Mouse (Mus musculus): Measurements from ENCODE around the gene Ppp4r1. TPM values are rescaled to one million over a fixed set of nuclear protein-coding genes. Genes with fewer than 3 reads are reported as not detected.

Gene Ppp4r1
- polyA plus RNA-seq, 1 experiment from 2014 or later, result 54.9 TPM

DNA sequence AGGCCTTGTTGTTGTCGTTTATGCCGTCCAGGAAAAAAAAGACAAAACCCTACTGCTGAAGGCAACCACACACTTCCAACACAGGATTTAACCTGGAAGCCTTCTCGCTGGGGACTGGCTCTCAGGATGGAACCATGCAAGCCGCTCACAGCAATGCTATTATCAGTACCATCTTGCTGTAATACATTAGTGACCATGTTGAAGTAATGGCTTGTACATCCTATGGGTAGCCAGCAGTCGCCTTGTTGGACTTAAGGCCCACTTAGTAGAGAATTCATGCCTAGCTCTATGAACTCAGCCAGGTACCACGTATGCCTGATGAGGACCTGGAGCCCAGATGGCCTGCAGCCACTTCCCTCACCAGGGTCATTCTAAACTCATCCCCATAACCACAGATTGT is 63.0 kb downstream of the Ppp4r1 start:
- Histone ChIP-seq H3K36me3 (peaks cover 87% of the 10 kb centered on the region), H3K9me3 (no peaks in the 10 kb centered on the region), H3K4me3 (no peak overlapping the region), H3K27ac (replicated peaks) (no peak overlapping the region), H3K4me1 (0 out of 2 replicates have a peak, but pooled peaks cover 5% of the 10 kb centered on the region), H3K9ac (replicated peaks) (no peak overlapping the region), H3K27me3 (no peaks in the 10 kb centered on the region), H3K4me2 (replicated peaks) (no peak overlapping the region)
- no peak for ATAC-seq (ENCODE audit: low FRiP score, low read depth)
- 95% methylated on average over 6 of the region's 6 CpGs for WGBS

DNA sequence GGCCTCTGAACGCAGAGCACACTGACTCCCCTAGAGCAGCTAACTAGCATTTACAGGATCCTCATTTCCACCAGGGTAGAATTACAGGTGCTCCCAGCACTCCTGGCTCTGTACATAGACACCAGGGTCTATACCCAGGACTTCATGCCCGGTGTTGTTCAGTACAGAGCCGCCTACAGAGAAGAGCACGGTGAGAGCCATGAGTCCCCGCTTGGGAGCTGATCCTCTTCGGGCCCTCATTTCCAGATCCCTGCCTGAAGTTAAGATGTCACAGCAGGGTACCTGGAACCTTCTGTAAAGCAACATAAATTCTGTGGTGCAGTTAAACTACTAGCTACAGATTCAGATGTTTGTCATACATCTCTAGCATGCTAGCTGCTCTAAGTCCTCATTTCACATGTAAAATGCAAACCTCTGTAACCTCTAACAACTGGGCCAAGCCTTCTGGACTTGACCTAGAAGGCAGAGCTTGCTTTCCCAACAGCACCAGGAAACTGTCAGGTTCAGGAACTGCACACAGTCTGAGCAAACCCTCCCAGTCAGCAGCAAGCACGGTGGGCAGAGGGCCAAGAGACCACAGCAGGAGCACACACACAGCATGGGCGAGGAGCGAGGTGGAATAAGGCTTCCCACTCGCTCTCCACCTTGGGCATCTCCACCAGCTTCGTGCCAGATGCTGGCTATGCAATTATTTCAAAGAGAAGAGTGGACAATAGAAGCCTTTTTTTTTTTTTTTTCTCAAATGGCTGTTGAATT is 65.5 kb downstream of the Ppp4r1 start:
- Histone ChIP-seq H3K9me3 (no peaks in the 10 kb centered on the region), H3K27me3 (no peaks in the 10 kb centered on the region), H3K4me3 (no peak overlapping the region), H3K36me3 (peaks cover 87% of the 10 kb centered on the region), H3K4me2 (replicated peaks) (no peak overlapping the region), H3K4me1 (0 out of 2 replicates have a peak, but pooled peaks cover 5% of the 10 kb centered on the region), H3K9ac (replicated peaks) (no peak overlapping the region), H3K27ac (replicated peaks) (0 out of 2 replicates have a peak overlapping the region, but pooled peaks have one; percentile 30)
- WGBS, result 78% methylated on average over 11 of the region's 11 CpGs
- no peak for ATAC-seq (ENCODE audit: low FRiP score, low read depth)

DNA sequence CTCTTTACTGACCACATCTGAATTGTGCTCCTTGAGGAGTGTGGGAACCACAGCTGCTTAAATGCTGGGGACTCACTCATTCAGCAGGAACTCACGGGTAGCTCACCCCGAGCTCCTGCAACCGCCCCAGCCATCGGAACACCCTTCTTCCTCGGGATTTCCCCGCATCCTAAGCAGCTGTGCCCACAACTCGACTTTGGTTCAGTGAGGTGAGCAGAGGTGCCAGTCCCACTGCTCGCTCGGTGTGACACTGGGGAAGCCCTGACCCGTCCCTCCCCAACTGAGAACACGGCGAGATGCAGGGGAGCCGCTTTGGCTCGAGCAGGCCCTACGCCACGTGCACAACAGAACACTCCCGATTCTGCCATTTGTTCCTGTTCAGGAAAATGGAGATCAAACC is 68.1 kb downstream of the Ppp4r1 start:
- 0 out of 2 replicates have a peak, but pooled peaks cover 5% of the 10 kb centered on the region for H3K4me1 ChIP-seq
- no peak for ATAC-seq (ENCODE audit: low FRiP score, low read depth)
- H3K27me3 ChIP-seq, result no peaks in the 10 kb centered on the region
- H3K36me3 ChIP-seq, result peaks cover 72% of the 10 kb centered on the region
- H3K4me3 ChIP-seq, result no peak overlapping the region
- no peak overlapping the region for H3K27ac ChIP-seq (replicated peaks)
- H3K4me2 ChIP-seq (replicated peaks), result no peak overlapping the region
- no peak overlapping the region for H3K9ac ChIP-seq (replicated peaks)
- WGBS, result 93% methylated on average over 17 of the region's 17 CpGs
- H3K9me3 ChIP-seq, result no peaks in the 10 kb centered on the region

DNA sequence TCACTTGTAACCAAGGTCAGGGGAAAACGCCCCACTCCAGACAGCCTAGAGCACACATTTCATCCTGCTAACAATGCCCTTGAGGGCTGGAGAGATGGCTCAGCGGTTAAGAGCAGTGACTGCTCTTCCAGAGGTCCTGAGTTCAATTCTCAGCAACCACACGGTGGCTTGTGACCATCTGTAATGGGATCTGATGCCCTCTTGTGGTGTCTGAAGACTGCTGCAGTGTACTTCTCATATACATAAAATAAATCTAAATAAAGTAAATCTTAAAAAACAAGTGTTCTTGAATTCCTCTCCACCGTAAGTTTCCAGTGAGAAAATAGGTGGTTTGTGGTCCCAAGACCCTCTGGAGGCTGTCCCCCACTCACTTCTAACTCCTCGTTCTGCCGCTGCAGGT is 69.4 kb downstream of the Ppp4r1 start:
- H3K27me3 ChIP-seq, result no peaks in the 10 kb centered on the region
- H3K4me3 ChIP-seq, result no peak overlapping the region
- H3K4me1 ChIP-seq, result 0 out of 2 replicates have a peak, but pooled peaks cover 5% of the 10 kb centered on the region
- 91% methylated on average over 6 of the region's 6 CpGs for WGBS
- no peak overlapping the region for H3K9ac ChIP-seq (replicated peaks)
- no peaks in the 10 kb centered on the region for H3K9me3 ChIP-seq
- peaks cover 71% of the 10 kb centered on the region for H3K36me3 ChIP-seq
- ATAC-seq (ENCODE audit: low FRiP score, low read depth), result no peak
- no peak overlapping the region for H3K4me2 ChIP-seq (replicated peaks)
- no peak overlapping the region for H3K27ac ChIP-seq (replicated peaks)

DNA sequence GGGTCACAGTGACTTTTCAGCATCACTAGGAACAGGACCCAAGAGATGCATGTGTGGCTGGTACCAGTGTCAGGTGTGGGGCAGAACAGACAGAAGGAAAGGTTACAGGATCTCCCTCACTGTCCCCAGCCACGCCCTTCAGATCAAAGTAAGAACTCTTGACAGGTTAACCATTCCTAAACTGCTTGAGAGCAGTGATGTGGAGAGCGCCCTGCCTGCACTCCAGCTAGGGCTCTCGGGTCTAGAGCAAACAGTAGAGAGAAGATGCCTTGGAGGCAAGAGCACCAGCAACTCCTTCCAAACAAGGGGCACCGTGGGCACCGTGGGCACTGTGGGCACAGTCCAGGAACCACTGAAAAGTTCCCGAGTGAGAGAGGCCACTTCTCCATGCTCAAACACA is 71.0 kb downstream of the Ppp4r1 start:
- H3K36me3 ChIP-seq, result peaks cover 76% of the 10 kb centered on the region
- WGBS, result 94% methylated on average over 6 of the region's 6 CpGs
- no peak overlapping the region for H3K4me2 ChIP-seq (replicated peaks)
- no peak overlapping the region for H3K4me3 ChIP-seq
- no peaks in the 10 kb centered on the region for H3K4me1 ChIP-seq
- ATAC-seq (ENCODE audit: low FRiP score, low read depth), result no peak
- no peak overlapping the region for H3K27ac ChIP-seq (replicated peaks)
- no peaks in the 10 kb centered on the region for H3K9me3 ChIP-seq
- no peaks in the 10 kb centered on the region for H3K27me3 ChIP-seq
- no peak overlapping the region for H3K9ac ChIP-seq (replicated peaks)

DNA sequence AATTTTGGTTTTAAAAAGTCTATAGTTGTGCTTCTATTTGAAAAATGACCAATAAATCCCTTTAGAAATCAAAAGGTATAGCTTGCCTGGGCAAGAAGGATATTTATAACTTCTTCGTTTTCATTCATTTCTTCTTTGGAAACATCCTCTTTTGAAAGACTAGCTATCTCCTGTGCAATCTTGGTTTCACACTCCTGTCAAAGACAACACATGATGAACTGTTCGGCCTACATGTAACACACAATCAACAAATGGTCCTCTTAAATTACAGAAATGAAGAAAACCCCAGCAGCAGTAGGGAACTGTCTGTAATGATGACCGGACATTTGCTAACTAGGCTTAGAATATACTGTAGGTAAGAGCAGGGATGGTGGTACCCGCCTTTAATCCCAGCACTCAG is 71.6 kb downstream of the Ppp4r1 start:
- no peak overlapping the region for H3K27ac ChIP-seq (replicated peaks)
- no peak for ATAC-seq (ENCODE audit: low FRiP score, low read depth)
- no peak overlapping the region for H3K9ac ChIP-seq (replicated peaks)
- H3K4me3 ChIP-seq, result no peak overlapping the region
- no peaks in the 10 kb centered on the region for H3K9me3 ChIP-seq
- H3K36me3 ChIP-seq, result peaks cover 77% of the 10 kb centered on the region
- H3K4me1 ChIP-seq, result no peaks in the 10 kb centered on the region
- 93% methylated on average over 4 of the region's 4 CpGs for WGBS
- no peak overlapping the region for H3K4me2 ChIP-seq (replicated peaks)
- no peaks in the 10 kb centered on the region for H3K27me3 ChIP-seq

DNA sequence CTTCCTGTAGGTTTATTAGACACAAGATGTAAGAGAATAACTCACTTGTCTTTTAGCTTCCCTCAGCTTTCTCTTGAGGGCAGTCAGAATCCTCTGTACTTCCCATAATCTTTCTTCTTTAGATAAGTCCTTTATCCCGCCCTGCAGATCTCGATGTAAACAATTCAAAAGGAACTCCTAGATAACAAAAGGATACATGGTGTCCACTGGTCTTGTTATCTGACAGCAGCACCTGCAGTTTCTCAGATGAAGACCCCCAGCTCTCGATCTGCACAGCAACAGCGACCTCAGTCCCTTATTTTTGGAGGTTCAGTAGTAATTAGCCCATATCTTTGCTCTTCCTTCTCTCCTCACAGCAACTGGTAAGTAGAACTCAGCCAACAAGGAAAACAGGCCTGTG is 75.2 kb downstream of the Ppp4r1 start:
- Histone ChIP-seq H3K4me2 (replicated peaks) (no peak overlapping the region), H3K27ac (replicated peaks) (no peak overlapping the region), H3K27me3 (no peaks in the 10 kb centered on the region), H3K9me3 (no peaks in the 10 kb centered on the region), H3K36me3 (peaks cover 52% of the 10 kb centered on the region), H3K9ac (replicated peaks) (no peak overlapping the region), H3K4me3 (no peak overlapping the region), H3K4me1 (no peaks in the 10 kb centered on the region)
- ATAC-seq (ENCODE audit: low FRiP score, low read depth), result no peak
- WGBS, result 89% methylated on average over 4 of the region's 4 CpGs

DNA sequence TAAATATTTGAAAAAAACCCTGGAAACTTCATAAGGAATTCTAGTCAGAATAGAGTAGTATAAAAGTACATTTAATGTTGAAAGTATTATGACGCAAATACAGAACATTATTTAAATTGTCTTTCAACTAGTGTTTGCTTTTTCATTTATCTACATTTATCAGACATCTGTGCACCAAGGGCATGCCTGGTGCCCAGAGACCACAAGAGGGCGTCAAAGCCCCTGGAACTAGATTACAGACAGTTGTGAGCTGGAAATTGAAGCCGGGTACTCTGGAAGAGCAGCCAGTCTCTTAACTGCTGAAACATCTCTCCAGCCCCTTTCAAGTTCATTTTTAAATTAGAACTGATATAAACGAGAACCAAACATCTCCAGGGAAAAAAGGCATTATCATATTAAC is 80.2 kb downstream of the Ppp4r1 start:
- H3K36me3 ChIP-seq, result peaks cover 45% of the 10 kb centered on the region
- H3K9ac ChIP-seq (replicated peaks), result no peak overlapping the region
- H3K4me1 ChIP-seq, result no peaks in the 10 kb centered on the region
- H3K9me3 ChIP-seq, result no peaks in the 10 kb centered on the region
- H3K4me3 ChIP-seq, result no peak overlapping the region
- no peak overlapping the region for H3K4me2 ChIP-seq (replicated peaks)
- WGBS, result 58% methylated on average over 4 of the region's 4 CpGs
- H3K27ac ChIP-seq (replicated peaks), result no peak overlapping the region
- no peak for ATAC-seq (ENCODE audit: low FRiP score, low read depth)
- no peaks in the 10 kb centered on the region for H3K27me3 ChIP-seq

DNA sequence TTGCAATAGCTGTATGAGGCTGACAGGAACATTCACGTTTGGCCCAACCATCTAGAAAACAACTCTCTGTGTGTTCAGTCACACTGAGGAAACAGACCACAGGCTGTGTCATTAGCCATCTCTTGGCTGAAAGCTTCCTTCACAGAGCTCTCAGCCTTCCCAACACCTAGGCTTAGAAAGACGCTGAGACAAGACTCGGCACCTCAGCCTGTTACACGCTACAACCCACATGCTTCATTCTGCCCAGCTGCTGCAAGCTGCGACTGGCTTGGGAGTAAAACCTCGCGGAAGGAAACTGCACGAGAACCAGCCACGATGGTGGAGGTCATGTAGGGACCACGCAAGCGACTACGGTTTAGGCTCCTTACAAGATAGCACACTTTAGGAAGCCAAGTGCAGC is 81.5 kb downstream of the Ppp4r1 start:
- H3K27me3 ChIP-seq, result no peaks in the 10 kb centered on the region
- H3K4me3 ChIP-seq, result no peak overlapping the region
- H3K9me3 ChIP-seq, result no peaks in the 10 kb centered on the region
- no peak overlapping the region for H3K9ac ChIP-seq (replicated peaks)
- no peak for ATAC-seq (ENCODE audit: low FRiP score, low read depth)
- 94% methylated on average over 12 of the region's 12 CpGs for WGBS
- peaks cover 34% of the 10 kb centered on the region for H3K36me3 ChIP-seq
- no peaks in the 10 kb centered on the region for H3K4me1 ChIP-seq
- no peak overlapping the region for H3K27ac ChIP-seq (replicated peaks)
- no peak overlapping the region for H3K4me2 ChIP-seq (replicated peaks)

DNA sequence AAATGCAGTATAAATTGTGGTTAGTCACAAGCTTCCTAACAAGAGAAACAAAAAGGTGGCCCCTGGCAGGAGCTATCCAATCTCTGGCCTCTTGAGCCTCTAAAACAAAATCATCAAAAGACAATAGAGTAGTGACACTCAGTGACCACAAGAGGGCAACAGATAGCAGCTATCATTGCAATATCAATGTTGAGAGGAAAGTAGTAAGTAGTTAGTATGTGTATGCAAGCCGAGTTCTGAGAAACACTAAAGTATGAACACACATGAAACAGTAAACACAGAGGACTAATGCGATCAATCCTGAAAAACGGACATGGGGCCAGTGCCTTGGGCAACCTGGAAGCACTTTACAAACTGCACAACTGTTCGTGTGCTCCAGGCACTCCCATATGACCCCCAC is 82.4 kb downstream of the Ppp4r1 start:
- Histone ChIP-seq H3K4me1 (no peaks in the 10 kb centered on the region), H3K36me3 (peaks cover 29% of the 10 kb centered on the region), H3K9ac (replicated peaks) (no peak overlapping the region), H3K4me3 (no peak overlapping the region), H3K27ac (replicated peaks) (no peak overlapping the region), H3K9me3 (no peaks in the 10 kb centered on the region), H3K27me3 (no peaks in the 10 kb centered on the region), H3K4me2 (replicated peaks) (no peak overlapping the region)
- peak; percentile 38; the same call in 1 of the 2 replicates for ATAC-seq (ENCODE audit: low FRiP score, low read depth)
- 42% methylated on average over 4 of the region's 4 CpGs for WGBS

DNA sequence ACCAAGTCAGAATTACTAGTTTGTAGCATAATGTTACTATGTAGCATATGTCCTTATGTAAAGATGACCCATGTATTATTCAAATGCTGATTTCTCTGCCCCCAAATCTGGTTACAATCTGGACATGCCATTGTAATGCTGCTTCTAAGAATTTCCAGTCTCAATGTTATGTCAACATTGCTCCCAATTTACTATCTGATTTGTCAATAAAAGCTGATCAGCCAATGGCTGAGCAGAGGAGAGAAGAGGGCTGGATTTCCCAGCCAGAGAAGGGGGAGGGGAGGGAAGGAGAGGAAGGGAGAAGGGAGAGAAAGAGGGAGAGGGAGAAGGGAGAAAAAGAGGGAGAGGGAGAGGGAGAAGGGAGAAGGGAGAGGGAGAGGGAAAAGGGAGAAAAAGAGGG is 82.9 kb downstream of the Ppp4r1 start:
- no peak overlapping the region for H3K4me2 ChIP-seq (replicated peaks)
- H3K36me3 ChIP-seq, result peaks cover 29% of the 10 kb centered on the region
- H3K9ac ChIP-seq (replicated peaks), result no peak overlapping the region
- no peaks in the 10 kb centered on the region for H3K27me3 ChIP-seq
- no peaks in the 10 kb centered on the region for H3K9me3 ChIP-seq
- no peak overlapping the region for H3K27ac ChIP-seq (replicated peaks)
- no peak for ATAC-seq (ENCODE audit: low FRiP score, low read depth)
- no peak overlapping the region for H3K4me3 ChIP-seq
- H3K4me1 ChIP-seq, result no peaks in the 10 kb centered on the region

DNA sequence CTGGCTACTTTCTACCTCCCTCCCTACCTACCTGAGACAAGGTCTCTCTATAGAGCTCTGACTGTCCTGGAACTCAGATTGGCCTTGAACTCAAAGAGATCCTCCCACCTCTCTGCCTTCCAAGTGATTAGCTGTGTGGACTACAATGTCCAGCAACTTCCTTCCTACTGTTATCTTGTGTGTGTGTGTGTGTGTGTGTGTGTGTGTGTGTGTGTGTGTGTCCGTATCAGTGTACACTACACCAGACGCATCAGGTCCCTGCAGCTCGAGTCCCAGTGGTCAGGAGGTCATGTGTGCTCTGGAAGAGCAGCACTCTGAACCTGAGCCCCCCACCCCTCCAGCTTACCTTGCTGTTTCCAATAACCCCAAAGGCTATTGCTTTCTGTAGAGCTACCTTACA is 83.8 kb downstream of the Ppp4r1 start:
- WGBS, result 82% methylated on average over 3 of the region's 3 CpGs

DNA sequence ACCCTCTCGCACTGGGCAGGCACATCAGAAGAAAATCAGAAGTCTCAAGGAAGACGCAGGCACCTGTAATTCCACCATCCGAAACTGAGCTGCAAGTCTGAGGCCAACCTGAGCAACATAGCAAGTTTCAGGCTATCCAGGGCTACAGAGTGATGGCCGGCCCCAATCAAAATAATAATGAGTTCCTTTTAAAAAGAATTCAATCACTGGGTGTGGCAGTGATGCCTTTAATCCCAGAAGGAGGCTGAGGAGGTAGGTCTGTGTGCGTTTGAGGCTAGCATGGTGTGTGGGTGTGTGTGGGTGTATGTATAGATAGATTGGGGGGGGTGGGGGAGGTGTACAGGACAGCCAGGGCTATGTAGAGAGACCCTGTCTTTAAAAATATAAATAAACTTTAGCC is 85.6 kb downstream of the Ppp4r1 start:
- Histone ChIP-seq H3K4me1 (peaks cover 14% of the 10 kb centered on the region), H3K9ac (replicated peaks) (no peak overlapping the region), H3K27ac (replicated peaks) (no peak overlapping the region), H3K4me3 (no peak overlapping the region), H3K9me3 (no peaks in the 10 kb centered on the region), H3K27me3 (no peaks in the 10 kb centered on the region), H3K36me3 (peaks cover 23% of the 10 kb centered on the region), H3K4me2 (replicated peaks) (no peak overlapping the region)
- ATAC-seq (ENCODE audit: low FRiP score, low read depth), result no peak
- WGBS, result 94% methylated on average over 5 of the region's 5 CpGs

More for the DNA sequence above, 83.8 kb downstream of the Ppp4r1 start:
- no peak overlapping the region for H3K4me2 ChIP-seq (replicated peaks)
- no peak overlapping the region for H3K4me3 ChIP-seq
- H3K36me3 ChIP-seq, result peaks cover 24% of the 10 kb centered on the region
- no peak for ATAC-seq (ENCODE audit: low FRiP score, low read depth)
- no peaks in the 10 kb centered on the region for H3K9me3 ChIP-seq
- no peak overlapping the region for H3K9ac ChIP-seq (replicated peaks)
- no peaks in the 10 kb centered on the region for H3K27me3 ChIP-seq
- H3K4me1 ChIP-seq, result no peaks in the 10 kb centered on the region
- no peak overlapping the region for H3K27ac ChIP-seq (replicated peaks)

Measured in midbrain, embryonic 12.5 days (tissue).